Mouse (Mus musculus) gastrocnemius, postnatal 4 days (tissue): ENCODE measurements around the gene Vti1a. TPM values are rescaled to one million over a fixed set of nuclear protein-coding genes. Genes with fewer than 3 reads are reported as not detected.

Source experiments
- DNase-seq, 2 experiments: peaks; one replicate each; pipeline ENCODE4 v3.0.0; 2021 to 2022; ENCODE audit warnings: low spot score in 2 of 2, mixed read lengths in 2 of 2
- total RNA-seq, 2 experiments: library from RNA; stranded (reverse); gene quantifications; 2 replicates each; pipeline ENCODE4 v1.2.3; 2021

Vti1a gene
- total RNA-seq, 2 experiments from 2014 or later: 18.5 to 21.4 TPM

- DNase-seq: no peak
These were observed 302.5 kb downstream of the Vti1a start for GRCm38 (mm10) chr19:55618546-55618945.

GRCm38 (mm10) chr19:55620411-55621008 lies 304.4 kb downstream of the Vti1a start:
- no peak for DNase-seq

- DNase-seq: no peak
These were observed 305.0 kb downstream of the Vti1a start for GRCm38 (mm10) chr19:55621011-55621625.

GRCm38 (mm10) chr19:55622821-55623220 lies 306.7 kb downstream of the Vti1a start:
- no peak for DNase-seq

- no peak for DNase-seq
These were observed 307.5 kb downstream of the Vti1a start for GRCm38 (mm10) chr19:55623605-55624004.

GRCm38 (mm10) chr19:55626483-55626882 lies 310.4 kb downstream of the Vti1a start:
- DNase-seq: no peak

- no peak for DNase-seq
These were observed 310.9 kb downstream of the Vti1a start for GRCm38 (mm10) chr19:55626952-55627351.

- DNase-seq: no peak
These were observed 319.4 kb downstream of the Vti1a start for GRCm38 (mm10) chr19:55635488-55635887.

- DNase-seq: no peak
These were observed 324.2 kb downstream of the Vti1a start for GRCm38 (mm10) chr19:55640251-55640650.

- no peak for DNase-seq
These were observed 325.8 kb downstream of the Vti1a start for GRCm38 (mm10) chr19:55641891-55642290.

- no peak for DNase-seq
These were observed 326.3 kb downstream of the Vti1a start for GRCm38 (mm10) chr19:55642361-55642760.

- DNase-seq: peak in 1 of 2 experiments; percentile 30
These were observed 327.3 kb downstream of the Vti1a start for GRCm38 (mm10) chr19:55643288-55643901.

- DNase-seq: no peak
These were observed 327.8 kb downstream of the Vti1a start for GRCm38 (mm10) chr19:55643931-55644330.

GRCm38 (mm10) chr19:55649363-55649762 lies 333.3 kb downstream of the Vti1a start:
- no peak for DNase-seq

- no peak for DNase-seq
These were observed 334.9 kb downstream of the Vti1a start for GRCm38 (mm10) chr19:55651017-55651416.

- DNase-seq: no peak
These were observed 336.7 kb downstream of the Vti1a start for GRCm38 (mm10) chr19:55652693-55653265.

GRCm38 (mm10) chr19:55660165-55660564 lies 344.1 kb downstream of the Vti1a start:
- no peak for DNase-seq

GRCm38 (mm10) chr19:55662521-55663223 lies 346.6 kb downstream of the Vti1a start:
- DNase-seq: no peak

GRCm38 (mm10) chr19:55667787-55668186 lies 351.7 kb downstream of the Vti1a start:
- no peak for DNase-seq

GRCm38 (mm10) chr19:55668896-55669295 lies 352.8 kb downstream of the Vti1a start:
- no peak for DNase-seq
